Mouse (Mus musculus) adrenal gland (tissue): ENCODE results near the gene Snx14.

Experiments
- intact Hi-C: fragments of 180-260 bp; cut with DNase I; formaldehyde crosslinking; loops from one replicate; pipeline ENCODE4 v1.15.1; 2025

Snx14 gene

GRCm38 (mm10) chr9:88350317-88350716 lies 88.4 kb downstream of the Snx14 start:
- intact Hi-C loops: no loop called here

- intact Hi-C loops: no loop called here
Measured at GRCm38 (mm10) chr9:88348623-88349022, 90.1 kb downstream of the Snx14 start.

- intact Hi-C loops: no loop called here
Measured at GRCm38 (mm10) chr9:88346857-88347256, 91.9 kb downstream of the Snx14 start.

GRCm38 (mm10) chr9:88344424-88344823 lies 94.3 kb downstream of the Snx14 start:
- intact Hi-C loops: no loop called here

GRCm38 (mm10) chr9:88342701-88343100 lies 96.1 kb downstream of the Snx14 start:
- intact Hi-C loops: no loop called here

GRCm38 (mm10) chr9:88342241-88342640 lies 96.5 kb downstream of the Snx14 start:
- intact Hi-C loops: no loop called here

GRCm38 (mm10) chr9:88340819-88341218 lies 97.9 kb downstream of the Snx14 start:
- intact Hi-C loops: no loop called here

GRCm38 (mm10) chr9:88335839-88336238 lies 102.9 kb downstream of the Snx14 start:
- intact Hi-C loops: no loop called here

GRCm38 (mm10) chr9:88332447-88332846 lies 106.3 kb downstream of the Snx14 start:
- intact Hi-C loops: no loop called here

- intact Hi-C loops: no loop called here
Measured at GRCm38 (mm10) chr9:88330316-88330715, 108.4 kb downstream of the Snx14 start.

- intact Hi-C loops: no loop called here
Measured at GRCm38 (mm10) chr9:88329166-88329748, 109.5 kb downstream of the Snx14 start.

- intact Hi-C loops: no loop called here
Measured at GRCm38 (mm10) chr9:88328666-88329065, 110.1 kb downstream of the Snx14 start.

- intact Hi-C loops: no loop called here
Measured at GRCm38 (mm10) chr9:88326930-88327901, 111.5 kb downstream of the Snx14 start, which contains the start of gene Nt5e. Nt5e (plus strand) TSS chr9:88327197.
